Mouse (Mus musculus): ENCODE data around the gene Phf12. TPM values are rescaled to one million over a fixed set of nuclear protein-coding genes. Genes with fewer than 3 reads are reported as not detected.
A peak's percentile ranks its signal among the peaks of the same experiment; 100 is the strongest.

Phf12 gene
- polyA plus RNA-seq, 1 experiment from 2014 or later: 26.8 TPM

DNA sequence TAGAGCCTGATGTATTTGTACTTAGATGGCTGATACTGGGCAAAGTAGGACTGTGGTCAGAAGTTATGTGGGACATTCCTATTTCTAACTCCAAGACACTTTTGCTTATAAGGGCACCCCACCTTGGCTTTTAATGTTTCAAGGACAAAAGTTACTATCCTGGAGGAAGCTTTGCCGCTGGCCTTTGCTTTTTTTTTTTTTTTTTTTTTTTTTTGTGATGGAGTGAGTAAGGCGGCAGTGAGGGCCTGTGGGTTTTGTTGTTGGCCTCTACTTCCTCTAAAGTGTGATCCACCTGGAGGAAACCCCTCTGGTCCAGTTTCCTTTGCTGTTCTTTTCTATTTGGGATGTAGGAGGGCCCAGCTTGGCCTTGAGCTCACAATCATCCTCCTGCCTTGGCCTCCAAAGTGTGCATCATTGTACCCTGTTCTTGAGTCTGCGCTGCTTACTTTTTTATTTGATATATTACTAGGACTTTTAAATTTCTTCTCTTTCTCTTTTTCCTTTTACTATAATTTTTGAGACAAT lies 3.0 kb downstream of the Phf12 start:
- Histone ChIP-seq H3K27me3 (no peaks in the 10 kb centered on the region), H3K9me3 (no peaks in the 10 kb centered on the region), H3K4me2 (peak overlapping the region; percentile 89), H3K4me1 (replicated peaks) (peaks cover 19% of the 10 kb centered on the region), H3K9ac (replicated peaks) (peak overlapping the region; percentile 99), H3K36me3 (peaks cover 37% of the 10 kb centered on the region), H3K4me3 (replicated peaks) (peak overlapping the region; percentile 100), H3K27ac (peak overlapping the region; percentile 97)
- ATAC-seq (ENCODE audit: insufficient number of reproducible peaks, insufficient read depth, low FRiP score, low TSS enrichment, low read depth): no peak
- WGBS: 80% methylated on average over 3 of the region's 3 CpGs

DNA sequence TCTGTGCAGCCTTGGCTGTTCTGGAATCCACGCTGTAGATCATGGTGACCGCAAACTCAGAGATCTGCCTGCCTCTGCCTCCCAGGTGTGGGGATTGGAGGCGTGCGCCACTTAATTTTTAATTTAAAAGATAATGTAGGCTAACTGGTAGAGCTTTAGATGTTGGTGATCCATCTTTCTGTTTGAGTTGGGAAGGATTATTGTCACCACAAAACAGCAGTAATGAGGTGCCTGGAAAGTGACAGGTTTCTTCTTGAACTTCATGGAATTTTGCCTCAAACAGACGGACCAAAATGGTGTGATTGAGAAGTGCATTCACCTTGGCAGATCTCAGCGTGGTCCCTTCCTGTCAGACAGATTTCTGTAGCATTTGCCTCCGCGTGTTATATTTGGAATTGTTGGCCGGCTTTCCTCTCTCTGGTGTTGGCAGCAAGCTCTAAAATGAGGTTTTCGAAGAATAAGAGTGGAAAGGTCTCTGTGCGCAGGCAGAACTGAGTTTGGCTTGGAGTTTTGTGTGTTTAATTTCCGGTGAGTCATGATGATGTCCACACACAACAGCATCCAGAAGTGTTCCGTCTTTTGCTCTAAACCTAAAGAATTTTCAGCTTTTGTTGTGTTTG lies 6.6 kb downstream of the Phf12 start:
- H3K27me3 ChIP-seq: no peaks in the 10 kb centered on the region
- 91% methylated on average over 13 of the region's 13 CpGs for WGBS
- peaks cover 58% of the 10 kb centered on the region for H3K36me3 ChIP-seq
- H3K4me3 ChIP-seq (replicated peaks): no peak overlapping the region
- peaks cover 12% of the 10 kb centered on the region for H3K4me1 ChIP-seq (replicated peaks)
- H3K9ac ChIP-seq (replicated peaks): no peak overlapping the region
- no peak for ATAC-seq (ENCODE audit: insufficient number of reproducible peaks, insufficient read depth, low FRiP score, low TSS enrichment, low read depth)
- no peaks in the 10 kb centered on the region for H3K9me3 ChIP-seq
- no peak overlapping the region for H3K27ac ChIP-seq
- H3K4me2 ChIP-seq: no peak overlapping the region

DNA sequence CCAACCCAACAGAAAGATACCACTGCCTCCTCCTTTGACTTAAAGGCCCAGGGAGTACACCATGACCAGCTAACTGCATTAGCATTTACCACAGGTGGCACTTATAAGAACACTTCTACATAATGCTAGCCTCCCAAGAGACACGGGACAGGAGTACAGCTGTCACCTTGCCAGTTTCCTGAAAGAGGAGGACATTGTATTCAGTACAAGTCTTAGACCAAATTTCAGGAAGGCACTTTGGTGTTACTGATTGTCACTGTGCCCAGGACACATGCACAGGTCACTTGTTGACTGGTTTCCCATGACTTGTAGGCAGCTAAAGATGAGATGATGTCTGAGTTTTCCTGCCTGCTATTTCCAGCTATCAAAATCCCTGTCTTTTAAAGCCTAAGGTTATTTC lies 13.0 kb downstream of the Phf12 start:
- no peaks in the 10 kb centered on the region for H3K27me3 ChIP-seq
- no peak overlapping the region for H3K9ac ChIP-seq (replicated peaks)
- WGBS: 82% methylated on average over 1 of the region's 1 CpGs

DNA sequence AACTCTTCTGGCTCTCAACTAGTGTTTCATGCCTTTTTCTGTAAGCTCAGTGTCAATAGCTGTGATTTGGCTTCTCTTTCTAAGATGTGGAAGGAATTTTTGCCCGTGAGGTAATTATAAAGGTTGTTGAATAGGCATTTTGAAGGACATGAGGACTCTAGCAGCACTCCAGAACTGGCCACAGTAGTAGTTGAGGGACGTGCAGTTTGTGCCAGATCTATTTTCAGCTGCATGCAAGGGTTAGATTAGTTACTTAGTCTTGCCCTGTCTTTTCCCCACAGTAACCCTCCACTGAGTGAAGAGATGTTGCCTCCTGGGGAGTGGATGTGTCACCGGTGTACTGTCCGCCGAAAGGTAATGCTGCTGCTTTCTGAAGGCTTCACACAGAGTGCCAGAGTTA lies 23.9 kb downstream of the Phf12 start:
- H3K9me3 ChIP-seq: no peaks in the 10 kb centered on the region
- no peaks in the 10 kb centered on the region for H3K4me1 ChIP-seq (replicated peaks)
- H3K4me2 ChIP-seq: no peak overlapping the region
- no peak overlapping the region for H3K9ac ChIP-seq (replicated peaks)
- no peak for ATAC-seq (ENCODE audit: insufficient number of reproducible peaks, insufficient read depth, low FRiP score, low TSS enrichment, low read depth)
- H3K36me3 ChIP-seq: peaks cover 83% of the 10 kb centered on the region
- H3K27ac ChIP-seq: no peak overlapping the region
- no peaks in the 10 kb centered on the region for H3K27me3 ChIP-seq
- 92% methylated on average over 5 of the region's 5 CpGs for WGBS
- no peak overlapping the region for H3K4me3 ChIP-seq (replicated peaks)

More for the DNA sequence above, 13.0 kb downstream of the Phf12 start:
- peaks cover 59% of the 10 kb centered on the region for H3K36me3 ChIP-seq
- no peaks in the 10 kb centered on the region for H3K4me1 ChIP-seq (replicated peaks)
- H3K4me3 ChIP-seq (replicated peaks): no peak overlapping the region
- ATAC-seq (ENCODE audit: insufficient number of reproducible peaks, insufficient read depth, low FRiP score, low TSS enrichment, low read depth): no peak
- H3K9me3 ChIP-seq: no peaks in the 10 kb centered on the region
- H3K4me2 ChIP-seq: no peak overlapping the region
- H3K27ac ChIP-seq: no peak overlapping the region

DNA sequence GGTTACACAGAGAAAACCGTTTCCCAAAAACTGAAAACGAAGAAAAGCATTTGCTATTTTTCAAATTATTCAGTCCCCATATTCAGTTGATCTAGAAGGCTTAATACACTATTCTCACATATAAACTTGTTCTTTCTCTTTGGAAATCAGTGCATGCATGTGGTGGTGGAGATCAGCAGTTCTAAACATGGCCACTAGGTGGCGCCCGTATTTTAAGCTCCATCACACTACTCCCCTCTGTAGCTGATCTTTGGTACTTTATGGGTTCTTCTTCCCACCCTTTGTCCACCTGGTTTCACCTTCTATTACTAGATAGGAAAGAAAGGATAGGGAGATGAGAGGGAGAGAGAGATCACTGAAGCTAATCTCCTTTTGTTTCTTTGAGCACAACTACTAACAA lies 37.1 kb downstream of the Phf12 start:
- peaks cover 92% of the 10 kb centered on the region for H3K36me3 ChIP-seq
- no peaks in the 10 kb centered on the region for H3K9me3 ChIP-seq
- WGBS: 22% methylated on average over 4 of the region's 4 CpGs
- no peak overlapping the region for H3K4me2 ChIP-seq
- no peak overlapping the region for H3K9ac ChIP-seq (replicated peaks)
- no peak for ATAC-seq (ENCODE audit: insufficient number of reproducible peaks, insufficient read depth, low FRiP score, low TSS enrichment, low read depth)
- H3K27me3 ChIP-seq: no peaks in the 10 kb centered on the region
- no peaks in the 10 kb centered on the region for H3K4me1 ChIP-seq (replicated peaks)
- peak overlapping the region; percentile 18; the same call in 1 of the 2 replicates for H3K27ac ChIP-seq
- H3K4me3 ChIP-seq (replicated peaks): no peak overlapping the region

DNA sequence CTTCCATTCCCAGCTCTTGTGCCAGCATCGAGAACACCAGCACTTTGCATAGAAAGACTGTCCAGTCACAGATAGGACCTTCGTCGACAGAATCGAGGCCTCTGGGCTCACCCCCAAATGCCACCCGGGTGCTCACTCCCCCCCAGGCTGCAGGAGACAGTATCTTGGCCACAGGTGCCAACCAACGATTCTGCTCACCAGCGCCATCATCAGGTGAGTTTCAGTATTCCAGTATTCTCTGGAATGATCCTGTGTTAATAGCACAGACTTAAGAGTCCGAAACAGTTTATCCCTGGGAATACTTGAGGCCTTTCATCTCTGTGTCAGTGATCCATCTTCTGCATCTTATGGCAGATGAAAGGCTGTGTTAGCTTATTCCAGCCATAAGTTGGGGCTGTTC lies 41.1 kb downstream of the Phf12 start:
- no peak for ATAC-seq (ENCODE audit: insufficient number of reproducible peaks, insufficient read depth, low FRiP score, low TSS enrichment, low read depth)
- H3K4me1 ChIP-seq (replicated peaks): no peaks in the 10 kb centered on the region
- no peak overlapping the region for H3K4me2 ChIP-seq
- H3K36me3 ChIP-seq: peaks cover 90% of the 10 kb centered on the region
- H3K27ac ChIP-seq: no peak overlapping the region
- no peak overlapping the region for H3K9ac ChIP-seq (replicated peaks)
- H3K9me3 ChIP-seq: no peaks in the 10 kb centered on the region
- H3K4me3 ChIP-seq (replicated peaks): no peak overlapping the region
- no peaks in the 10 kb centered on the region for H3K27me3 ChIP-seq
- WGBS: 86% methylated on average over 8 of the region's 8 CpGs

DNA sequence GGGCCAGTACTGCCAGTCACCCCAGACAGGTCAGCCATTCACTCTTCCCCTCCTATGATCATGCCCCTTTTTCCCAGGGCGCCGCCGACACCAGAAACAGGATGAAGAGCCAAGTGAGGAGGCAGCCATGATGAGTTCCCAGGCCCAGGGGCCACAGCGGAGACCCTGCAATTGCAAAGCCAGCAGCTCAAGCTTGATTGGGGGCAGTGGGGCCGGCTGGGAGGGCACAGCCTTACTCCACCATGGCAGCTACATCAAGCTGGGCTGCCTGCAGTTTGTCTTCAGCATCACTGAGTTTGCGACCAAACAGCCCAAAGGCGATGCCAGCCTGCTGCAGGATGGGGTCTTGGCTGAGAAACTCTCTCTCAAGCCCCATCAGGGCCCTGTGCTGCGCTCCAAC lies 46.7 kb downstream of the Phf12 start:
- Histone ChIP-seq H3K27ac (no peak overlapping the region), H3K9ac (replicated peaks) (no peak overlapping the region), H3K36me3 (peaks cover 61% of the 10 kb centered on the region), H3K27me3 (no peaks in the 10 kb centered on the region), H3K4me3 (replicated peaks) (no peak overlapping the region), H3K9me3 (no peaks in the 10 kb centered on the region), H3K4me2 (no peak overlapping the region), H3K4me1 (replicated peaks) (peaks cover 28% of the 10 kb centered on the region)
- WGBS: 95% methylated on average over 8 of the region's 8 CpGs
- no peak for ATAC-seq (ENCODE audit: insufficient number of reproducible peaks, insufficient read depth, low FRiP score, low TSS enrichment, low read depth)

DNA sequence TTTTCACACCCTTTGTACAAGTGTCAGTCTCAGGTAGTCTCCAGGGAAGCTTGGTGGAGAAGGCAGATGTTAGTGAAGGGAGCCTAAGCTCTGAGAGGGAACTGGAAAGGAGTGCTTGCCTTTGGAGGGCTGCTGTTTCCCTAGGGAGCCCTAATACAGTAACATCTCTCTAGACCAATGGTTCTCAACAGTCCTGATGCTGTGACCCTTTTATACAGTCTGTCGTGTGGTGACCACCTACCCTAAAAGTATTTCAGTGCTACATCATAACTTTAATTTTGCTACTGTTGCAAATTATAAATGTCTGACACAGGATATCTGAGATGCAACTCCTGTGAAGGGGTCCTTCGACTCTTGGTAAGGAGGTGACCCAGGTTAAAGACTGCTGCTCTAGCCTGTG lies 48.0 kb downstream of the Phf12 start:
- Histone ChIP-seq H3K27ac (no peak overlapping the region), H3K4me3 (replicated peaks) (no peak overlapping the region), H3K9me3 (no peaks in the 10 kb centered on the region), H3K27me3 (no peaks in the 10 kb centered on the region), H3K36me3 (peaks cover 59% of the 10 kb centered on the region), H3K4me1 (replicated peaks) (peaks cover 28% of the 10 kb centered on the region), H3K9ac (replicated peaks) (no peak overlapping the region), H3K4me2 (no peak overlapping the region)
- 62% methylated on average over 2 of the region's 2 CpGs for WGBS
- no peak for ATAC-seq (ENCODE audit: insufficient number of reproducible peaks, insufficient read depth, low FRiP score, low TSS enrichment, low read depth)

DNA sequence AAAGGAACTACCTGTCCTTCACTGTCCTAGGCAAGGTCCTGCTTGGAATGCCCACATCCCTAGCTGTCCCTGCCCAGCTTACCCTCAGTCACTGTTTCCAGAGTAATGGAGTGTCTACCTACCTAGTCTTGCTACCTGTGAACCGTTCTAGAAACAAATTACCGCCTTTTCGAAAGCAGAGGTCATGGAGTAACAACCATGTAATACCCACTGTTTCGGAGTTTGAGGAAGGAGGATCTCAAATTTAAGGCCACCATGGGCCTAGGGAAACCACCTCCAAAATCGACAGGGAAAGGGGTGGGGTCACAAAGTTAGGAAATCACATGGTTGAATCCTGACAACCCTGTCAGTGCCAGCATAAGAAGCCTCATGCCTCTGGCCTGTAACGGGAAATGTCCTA lies 48.8 kb downstream of the Phf12 start:
- no peak overlapping the region for H3K9ac ChIP-seq (replicated peaks)

DNA sequence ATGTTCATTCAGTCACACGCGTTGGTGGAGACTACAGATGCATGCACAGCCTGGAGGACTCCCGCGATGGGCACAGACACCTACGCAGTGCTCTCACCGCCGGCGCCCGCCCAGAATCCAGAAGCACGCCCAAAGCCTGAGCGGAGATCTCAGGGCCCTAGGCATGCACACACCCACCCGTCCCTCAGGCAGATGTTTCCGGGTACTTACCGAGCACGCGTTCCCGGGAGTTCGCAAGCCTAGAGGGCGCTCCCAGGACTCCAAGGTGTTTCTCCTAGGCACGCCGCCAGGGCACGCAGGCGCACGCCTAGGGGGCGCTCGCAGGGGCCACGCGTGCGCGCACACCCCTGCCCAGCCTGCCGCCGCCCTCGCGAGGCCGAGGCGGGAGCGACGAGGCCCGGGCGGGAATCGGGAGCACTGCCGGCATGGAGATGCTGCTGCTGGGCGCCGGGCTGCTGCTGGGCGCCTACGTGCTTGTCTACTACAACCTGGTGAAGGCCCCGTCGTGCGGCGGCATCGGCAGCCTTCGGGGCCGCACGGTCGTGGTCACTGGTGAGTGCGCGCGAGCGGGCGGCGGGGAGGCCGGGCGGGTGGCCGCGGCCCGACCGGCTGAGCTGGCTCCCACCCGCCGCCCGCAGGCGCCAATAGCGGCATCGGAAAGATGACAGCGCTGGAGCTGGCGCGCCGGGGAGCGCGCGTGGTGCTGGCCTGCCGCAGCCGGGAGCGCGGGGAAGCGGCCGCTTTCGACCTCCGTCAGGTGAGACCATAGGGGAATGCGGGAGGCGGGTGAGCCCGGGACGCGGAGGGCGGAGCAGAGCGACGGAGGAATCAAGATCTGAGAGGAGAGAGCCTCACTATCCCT lies 49.6 kb downstream of the Phf12 start, which contains the start of gene Dhrs13:
TSS of gene Dhrs13 (plus strand) at position 334 of the 862 bp plus-strand sequence.
- H3K36me3 ChIP-seq: peaks cover 44% of the 10 kb centered on the region

More for the DNA sequence above, 48.8 kb downstream of the Phf12 start:
- peak overlapping the region; percentile 93 for H3K27ac ChIP-seq
- WGBS: 41% methylated on average over 6 of the region's 6 CpGs
- ATAC-seq (ENCODE audit: insufficient number of reproducible peaks, insufficient read depth, low FRiP score, low TSS enrichment, low read depth): peak; percentile 9; the same call in 1 of the 2 replicates
- H3K9me3 ChIP-seq: no peaks in the 10 kb centered on the region
- H3K4me1 ChIP-seq (replicated peaks): peaks cover 28% of the 10 kb centered on the region
- peak overlapping the region; percentile 72 for H3K4me3 ChIP-seq (replicated peaks)
- H3K4me2 ChIP-seq: peak overlapping the region; percentile 83
- H3K27me3 ChIP-seq: no peaks in the 10 kb centered on the region
- H3K36me3 ChIP-seq: peaks cover 52% of the 10 kb centered on the region

DNA sequence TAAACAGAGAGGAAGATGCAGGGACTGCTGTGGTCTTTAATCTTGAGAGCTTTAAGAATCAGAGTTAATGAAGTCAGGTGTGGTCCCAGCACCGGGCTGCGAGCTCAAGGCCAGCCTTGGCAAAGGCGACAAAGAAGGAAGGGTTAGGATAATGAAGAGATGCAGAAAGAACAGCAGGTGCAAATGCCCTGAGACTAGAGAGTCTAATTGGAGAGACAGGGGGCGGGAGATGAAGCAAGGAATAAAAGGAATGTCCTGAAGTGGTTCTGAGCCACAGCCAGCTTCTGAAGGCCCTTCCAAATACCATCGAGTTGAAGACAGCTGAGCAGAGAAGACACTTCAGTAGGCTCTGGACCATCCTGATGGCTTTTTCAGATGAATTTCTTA lies 50.2 kb downstream of the Phf12 start:
- Histone ChIP-seq H3K4me2 (peak overlapping the region; percentile 83), H3K27me3 (no peaks in the 10 kb centered on the region), H3K4me1 (replicated peaks) (peaks cover 35% of the 10 kb centered on the region), H3K27ac (peak overlapping the region; percentile 93), H3K9ac (replicated peaks) (peak overlapping the region; percentile 78), H3K4me3 (replicated peaks) (peak overlapping the region; percentile 72), H3K9me3 (no peaks in the 10 kb centered on the region), H3K36me3 (peaks cover 37% of the 10 kb centered on the region)
- 18% methylated on average over 5 of the region's 5 CpGs for WGBS
- no peak for ATAC-seq (ENCODE audit: insufficient number of reproducible peaks, insufficient read depth, low FRiP score, low TSS enrichment, low read depth)

More for the DNA sequence above, 49.6 kb downstream of the Phf12 start, which contains the start of gene Dhrs13:
- Histone ChIP-seq H3K9me3 (no peaks in the 10 kb centered on the region), H3K4me3 (replicated peaks) (peak within 1 kb of the TSS; percentile 72), H3K27ac (peak within 1 kb of the TSS; percentile 93), H3K9ac (replicated peaks) (peak within 1 kb of the TSS; percentile 78), H3K27me3 (no peaks in the 10 kb centered on the region), H3K4me1 (replicated peaks) (peaks cover 30% of the 10 kb centered on the region), H3K4me2 (peak within 1 kb of the TSS; percentile 83)
- WGBS: under 1% methylated on average over 96 of the region's 96 CpGs
- peak; percentile 88 for ATAC-seq (ENCODE audit: insufficient number of reproducible peaks, insufficient read depth, low FRiP score, low TSS enrichment, low read depth)
